Mouse (Mus musculus) heart, embryonic 15.5 days (tissue): ENCODE data around the gene Meis2. TPM values are rescaled to one million over a fixed set of nuclear protein-coding genes. Genes with fewer than 3 reads are reported as not detected.
A peak's percentile ranks its signal among the peaks of the same experiment; 100 is the strongest.

Experiments used
- ATAC-seq: fragments of 200-750 bp; cut with Nextera tagmentation; replicated peaks from 2 replicates; pipeline ENCODE4 v1.8.0; 2017; ENCODE audit warnings: low read depth, moderate TSS enrichment; ENCODE audit not compliant: insufficient number of reproducible peaks, insufficient read depth, low FRiP score
- H3K27ac ChIP-seq: fragments of 300-500 bp; sonication (generic); 2 replicates; pipeline ENCODE4 v1.5.1; 2015; ENCODE audit warnings: mild to moderate bottlenecking, inconsistent platforms
- H3K27me3 ChIP-seq: fragments of 300-500 bp; sonication (generic); 2 replicates; pipeline ENCODE4 v1.6.1; 2015; ENCODE audit warnings: inconsistent platforms
- H3K36me3 ChIP-seq: fragments of 300-500 bp; sonication (generic); 2 replicates; pipeline ENCODE4 v1.6.1; 2015; ENCODE audit warnings: mild to moderate bottlenecking, inconsistent platforms
- H3K4me1 ChIP-seq: fragments of 300-500 bp; sonication (generic); replicated peaks from 2 replicates; pipeline ENCODE4 v1.6.1; 2015; ENCODE audit warnings: inconsistent platforms
- H3K4me2 ChIP-seq: fragments of 300-500 bp; sonication (generic); 2 replicates; pipeline ENCODE4 v1.6.1; 2015; ENCODE audit warnings: inconsistent platforms, mild to moderate bottlenecking, moderate library complexity
- H3K4me3 ChIP-seq: fragments of 300-500 bp; sonication (generic); 2 replicates; pipeline ENCODE4 v1.5.1; 2015; ENCODE audit warnings: mild to moderate bottlenecking, inconsistent platforms
- H3K9ac ChIP-seq: fragments of 300-500 bp; sonication (generic); 2 replicates; pipeline ENCODE4 v1.6.1; 2015; ENCODE audit warnings: mild to moderate bottlenecking, inconsistent platforms
- H3K9me3 ChIP-seq: fragments of 300-500 bp; sonication (generic); replicated peaks from 2 replicates; pipeline ENCODE4 v1.6.1; 2016; ENCODE audit warnings: inconsistent platforms
- WGBS: fragments of 180-500 bp; shearing (Covaris S2); methylation state at CpG from one replicate; pipeline ENCODE4 v1.1.7; 2015; ENCODE audit warnings: mixed read lengths; 5-methylcytosine and 5-hydroxymethylcytosine counted together
- polyA plus RNA-seq: library from polyadenylated mRNA; unstranded; fragments of >200 nt; fragmentation: Nextera tagmentation; extraction: Ambion mirVana; gene quantifications from 2 replicates; pipeline ENCODE4 v1.2.1, GENCODE M21; 2015

Meis2 gene
- polyA plus RNA-seq, 1 experiment from 2014 or later = 25.7 TPM

GRCm38 (mm10) chr2:115919141-115920071 lies 146.2 kb downstream of the Meis2 start:
- Histone ChIP-seq H3K27ac (no peak overlapping the region), H3K4me3 (no peak overlapping the region), H3K9ac (no peak overlapping the region), H3K9me3 (no peaks in the 10 kb centered on the region), H3K4me2 (no peak overlapping the region), H3K36me3 (no peaks in the 10 kb centered on the region), H3K4me1 (peaks cover 47% of the 10 kb centered on the region), H3K27me3 (no peaks in the 10 kb centered on the region)
- 67% methylated on average over 14 of the region's 14 CpGs for WGBS
- ATAC-seq = no peak

DNA sequence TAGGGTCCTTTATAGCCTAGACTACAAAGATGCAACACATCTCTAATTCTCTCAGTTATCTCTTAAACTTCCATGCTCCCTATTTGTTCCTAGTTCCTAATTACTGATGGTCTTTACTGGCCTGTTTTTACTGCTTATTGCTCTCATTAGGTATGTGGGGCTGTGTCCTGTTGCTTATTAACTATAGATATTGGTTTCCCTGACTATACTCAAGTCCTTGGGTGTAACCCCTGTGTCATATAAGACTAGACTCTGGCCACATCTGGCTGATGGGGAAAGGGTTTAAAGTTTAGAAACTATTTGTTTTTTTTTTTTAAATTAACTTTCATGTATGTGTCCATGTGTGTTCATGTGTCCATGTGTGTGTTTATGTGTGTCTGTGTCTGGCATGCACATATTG lies 147.1 kb downstream of the Meis2 start:
- H3K27me3 ChIP-seq = no peaks in the 10 kb centered on the region
- no peak for ATAC-seq
- no peak overlapping the region for H3K27ac ChIP-seq
- no peak overlapping the region for H3K9ac ChIP-seq
- no peaks in the 10 kb centered on the region for H3K36me3 ChIP-seq
- no peak overlapping the region for H3K4me2 ChIP-seq
- no peaks in the 10 kb centered on the region for H3K9me3 ChIP-seq
- H3K4me3 ChIP-seq = no peak overlapping the region
- H3K4me1 ChIP-seq = peaks cover 41% of the 10 kb centered on the region

DNA sequence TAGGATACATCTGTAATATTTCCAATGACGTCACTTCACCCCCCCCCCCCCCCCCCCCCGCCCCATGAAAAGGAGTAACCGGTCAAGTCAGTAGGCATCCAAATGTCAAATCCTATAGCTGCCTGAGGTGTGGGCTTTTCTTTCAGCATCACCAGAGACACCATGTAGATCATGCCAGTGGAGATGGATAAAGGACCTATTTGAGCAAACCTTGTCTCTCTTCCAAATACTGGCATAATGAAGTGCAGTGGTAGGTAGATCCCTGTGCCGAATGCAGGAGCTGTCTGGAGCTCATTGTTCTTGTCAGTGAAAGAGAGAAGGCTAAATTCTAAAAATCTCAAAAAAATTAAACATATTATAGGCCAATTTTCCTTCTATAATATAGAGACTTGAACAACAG lies 151.1 kb downstream of the Meis2 start:
- no peak overlapping the region for H3K4me3 ChIP-seq
- peaks cover 18% of the 10 kb centered on the region for H3K4me1 ChIP-seq
- H3K27me3 ChIP-seq = no peaks in the 10 kb centered on the region
- no peak overlapping the region for H3K27ac ChIP-seq
- H3K4me2 ChIP-seq = no peak overlapping the region
- WGBS = 44% methylated on average over 4 of the region's 4 CpGs
- H3K36me3 ChIP-seq = no peaks in the 10 kb centered on the region
- H3K9me3 ChIP-seq = no peaks in the 10 kb centered on the region
- ATAC-seq = no peak
- H3K9ac ChIP-seq = no peak overlapping the region

GRCm38 (mm10) chr2:115912948-115913529 lies 152.6 kb downstream of the Meis2 start:
- Histone ChIP-seq H3K4me1 (peaks cover 14% of the 10 kb centered on the region), H3K9ac (no peak overlapping the region), H3K4me3 (no peak overlapping the region), H3K4me2 (no peak overlapping the region), H3K27ac (no peak overlapping the region), H3K36me3 (no peaks in the 10 kb centered on the region), H3K9me3 (no peaks in the 10 kb centered on the region), H3K27me3 (no peaks in the 10 kb centered on the region)
- no peak; the same call in 1 of the 2 replicates for ATAC-seq
- 33% methylated on average over 7 of the region's 7 CpGs for WGBS

DNA sequence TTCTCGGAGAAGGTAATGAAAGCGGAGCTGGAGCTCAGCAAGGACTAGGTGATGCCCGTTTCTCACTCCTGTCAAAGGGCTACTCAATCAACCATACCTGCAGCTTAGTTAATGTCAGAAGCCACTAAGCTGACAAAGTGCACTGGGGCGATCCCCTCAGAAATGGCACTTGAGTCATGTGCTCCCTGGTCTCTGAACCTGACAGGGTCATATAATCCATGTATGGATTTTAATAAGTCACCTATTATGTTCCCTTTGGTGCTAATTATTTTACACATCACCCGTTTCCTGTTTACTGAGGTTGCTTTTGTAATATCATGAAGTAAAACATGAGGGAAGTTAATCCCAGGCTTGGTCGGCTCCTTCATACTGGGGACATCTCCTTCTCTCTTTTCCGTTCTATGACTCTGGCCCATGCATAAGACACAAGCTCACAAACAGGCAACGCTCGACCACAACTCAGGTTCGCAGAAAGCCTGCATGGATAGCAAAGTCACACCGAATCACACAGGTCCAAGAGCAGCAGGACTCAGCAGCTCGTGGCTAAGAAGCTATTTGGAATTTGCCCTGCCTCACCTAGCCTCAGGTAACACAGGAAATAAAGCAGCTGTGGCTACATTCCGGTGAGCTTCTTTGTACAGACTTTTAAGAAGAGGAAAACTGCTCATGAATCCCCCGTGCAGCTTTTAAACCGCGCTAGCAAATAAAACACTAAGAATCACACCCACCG lies 153.6 kb downstream of the Meis2 start:
- Histone ChIP-seq H3K4me3 (no peak overlapping the region), H3K4me2 (no peak overlapping the region), H3K9me3 (no peaks in the 10 kb centered on the region), H3K27ac (no peak overlapping the region), H3K4me1 (peaks cover 14% of the 10 kb centered on the region), H3K36me3 (no peaks in the 10 kb centered on the region), H3K27me3 (no peaks in the 10 kb centered on the region), H3K9ac (no peak overlapping the region)
- 85% methylated on average over 17 of the region's 17 CpGs for WGBS
- no peak for ATAC-seq

DNA sequence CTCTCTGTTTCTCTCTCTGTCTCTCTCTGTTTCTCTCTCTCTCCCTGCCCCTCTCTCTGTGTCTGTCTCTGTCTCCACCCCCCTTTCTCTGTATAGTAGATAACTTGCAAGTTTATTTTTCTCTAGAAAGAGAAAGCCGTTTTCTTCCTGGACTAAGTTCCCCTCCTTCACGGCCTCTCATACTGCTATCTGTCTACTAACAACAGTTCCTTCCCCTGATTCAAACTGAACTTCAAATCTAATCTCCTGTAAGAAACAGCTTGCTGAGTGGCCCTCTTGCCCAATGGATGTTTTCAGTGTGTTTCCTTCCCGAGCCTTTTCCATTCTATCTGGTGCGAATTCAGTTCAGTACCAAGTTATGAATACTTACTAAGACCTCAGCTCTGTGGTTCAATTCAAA lies 155.4 kb downstream of the Meis2 start:
- ATAC-seq = no peak; the same call in 1 of the 2 replicates
- Histone ChIP-seq H3K4me3 (no peak overlapping the region), H3K4me2 (no peak overlapping the region), H3K9ac (no peak overlapping the region), H3K4me1 (peaks cover 14% of the 10 kb centered on the region), H3K27me3 (no peaks in the 10 kb centered on the region), H3K27ac (no peak overlapping the region; the same call in 1 of the 2 replicates), H3K36me3 (no peaks in the 10 kb centered on the region), H3K9me3 (no peaks in the 10 kb centered on the region)
- WGBS = 38% methylated on average over 4 of the region's 4 CpGs

DNA sequence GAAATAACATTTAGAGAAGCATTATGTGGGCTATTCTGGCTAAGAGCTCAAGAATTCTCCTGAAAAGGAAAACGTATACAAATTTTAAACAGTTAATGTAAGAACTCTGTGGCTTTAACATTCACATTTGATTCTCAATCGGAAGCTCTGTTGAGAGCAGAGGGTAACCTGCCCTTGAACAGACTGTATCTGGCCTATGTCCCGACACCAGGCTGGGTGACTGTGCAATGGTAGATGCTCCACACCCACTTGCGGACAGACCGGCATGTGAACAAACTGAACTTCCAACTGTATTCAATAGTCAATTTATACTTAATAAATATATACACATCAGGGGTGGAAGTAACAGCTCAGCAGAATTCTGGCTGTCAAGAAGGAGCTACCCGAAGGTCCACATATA lies 164.6 kb downstream of the Meis2 start:
- Histone ChIP-seq H3K27ac (peak overlapping the region; percentile 56), H3K9me3 (no peaks in the 10 kb centered on the region)
- no peak; the same call in 1 of the 2 replicates for ATAC-seq

DNA sequence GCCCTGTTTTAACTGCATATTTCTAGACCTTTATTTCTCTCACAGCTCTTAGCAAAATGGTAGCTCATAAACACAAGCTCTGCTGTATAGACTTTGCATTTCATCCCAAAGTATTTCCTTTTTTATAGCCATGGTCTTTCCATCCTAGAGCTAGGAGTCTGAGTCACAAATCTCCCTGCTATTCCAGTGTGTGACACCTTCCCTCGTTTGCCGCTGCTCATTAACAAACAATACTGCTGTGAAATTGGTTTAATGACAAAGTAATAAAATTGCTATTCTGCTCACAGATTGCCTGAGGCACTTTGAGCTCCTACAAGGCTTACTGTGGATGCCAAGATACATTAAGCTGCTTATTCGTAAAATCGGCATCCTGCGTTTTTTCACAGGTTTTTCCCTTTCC lies 168.1 kb downstream of the Meis2 start:
- Histone ChIP-seq H3K9ac (no peak overlapping the region), H3K27ac (no peak overlapping the region), H3K4me1 (peaks cover 56% of the 10 kb centered on the region), H3K36me3 (no peaks in the 10 kb centered on the region), H3K4me2 (no peak overlapping the region), H3K9me3 (no peaks in the 10 kb centered on the region), H3K27me3 (no peaks in the 10 kb centered on the region), H3K4me3 (no peak overlapping the region)
- ATAC-seq = no peak
- 62% methylated on average over 5 of the region's 5 CpGs for WGBS

More for the DNA sequence above, 164.6 kb downstream of the Meis2 start:
- no peak overlapping the region for H3K4me3 ChIP-seq
- H3K36me3 ChIP-seq = no peaks in the 10 kb centered on the region
- no peaks in the 10 kb centered on the region for H3K27me3 ChIP-seq
- WGBS = 49% methylated on average over 6 of the region's 6 CpGs
- H3K4me2 ChIP-seq = no peak overlapping the region
- H3K4me1 ChIP-seq = peaks cover 32% of the 10 kb centered on the region
- H3K9ac ChIP-seq = no peak overlapping the region

GRCm38 (mm10) chr2:115897001-115897400 lies 168.6 kb downstream of the Meis2 start:
- no peak overlapping the region for H3K4me3 ChIP-seq
- H3K4me1 ChIP-seq = peaks cover 57% of the 10 kb centered on the region
- H3K9me3 ChIP-seq = no peaks in the 10 kb centered on the region
- no peak for ATAC-seq
- H3K27ac ChIP-seq = peak overlapping the region; percentile 55
- H3K27me3 ChIP-seq = no peaks in the 10 kb centered on the region
- 18% methylated on average over 2 of the region's 2 CpGs for WGBS
- H3K36me3 ChIP-seq = no peaks in the 10 kb centered on the region
- no peak overlapping the region for H3K9ac ChIP-seq
- no peak overlapping the region for H3K4me2 ChIP-seq

GRCm38 (mm10) chr2:115895717-115896116 lies 169.9 kb downstream of the Meis2 start:
- Histone ChIP-seq H3K36me3 (no peaks in the 10 kb centered on the region), H3K4me3 (no peak overlapping the region), H3K27ac (peak overlapping the region; percentile 69), H3K27me3 (no peaks in the 10 kb centered on the region), H3K4me1 (peaks cover 54% of the 10 kb centered on the region), H3K9me3 (no peaks in the 10 kb centered on the region), H3K4me2 (peak overlapping the region; percentile 3; the same call in 1 of the 2 replicates), H3K9ac (no peak overlapping the region)
- 0 out of 2 replicates have a peak, but pooled peaks have one; percentile 29 for ATAC-seq
- 52% methylated on average over 3 of the region's 3 CpGs for WGBS

DNA sequence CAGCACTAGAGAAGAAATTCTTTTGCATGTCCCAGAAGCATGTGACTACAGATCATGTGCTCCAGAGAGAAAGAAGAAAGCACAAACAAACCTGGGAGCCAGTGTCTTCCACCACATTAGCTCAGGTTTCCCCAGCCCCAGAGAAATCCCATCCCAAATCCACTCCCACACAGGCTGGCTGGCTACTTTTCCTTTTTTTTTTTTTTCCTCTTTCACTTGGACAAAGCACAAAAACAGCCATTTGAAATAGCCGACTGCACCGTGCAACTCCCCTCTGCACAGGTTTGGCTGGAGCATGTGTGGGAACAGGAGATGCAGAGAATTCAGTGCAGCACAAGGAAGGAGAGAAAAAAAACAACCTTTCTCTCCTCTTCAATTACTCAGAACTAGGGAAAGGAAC lies 170.4 kb downstream of the Meis2 start:
- Histone ChIP-seq H3K27ac (peak overlapping the region; percentile 69), H3K4me3 (no peak overlapping the region), H3K36me3 (no peaks in the 10 kb centered on the region), H3K9me3 (no peaks in the 10 kb centered on the region), H3K27me3 (no peaks in the 10 kb centered on the region), H3K4me2 (peak overlapping the region; percentile 3; the same call in 1 of the 2 replicates), H3K4me1 (peaks cover 49% of the 10 kb centered on the region), H3K9ac (no peak overlapping the region)
- WGBS = 26% methylated on average over 2 of the region's 2 CpGs
- ATAC-seq = no peak
